Mouse (Mus musculus) testis, postnatal 14 days (tissue): ENCODE results near the gene Pex6.

Experiments
- DNase-seq: peaks from one replicate; pipeline ENCODE4 v3.0.0; 2021; ENCODE audit warnings: low spot score

Gene Pex6

GRCm38 (mm10) chr17:46775070-46775469, 63.8 kb downstream of the Pex6 start:
- no peak for DNase-seq
